Mouse (Mus musculus) heart, adult 2 months (tissue): ENCODE data around the gene Ppp1r8. TPM values are rescaled to one million over a fixed set of nuclear protein-coding genes. Genes with fewer than 3 reads are reported as not detected.
A peak's percentile ranks its signal among the peaks of the same experiment; 100 is the strongest.

Experiments
- DNase-seq, 2 experiments: peaks; one replicate each; pipeline ENCODE4 v3.0.0; 2021
- H3K27ac ChIP-seq: fragments of 200-600 bp; 2 replicates; pipeline ENCODE4 v1.8.1; 2022
- H3K27me3 ChIP-seq: fragments of 200-500 bp; 2 replicates; pipeline ENCODE4 v1.6.1; 2012; ENCODE audit warnings: mild to moderate bottlenecking, low read length, inconsistent platforms, mixed read lengths; ENCODE audit not compliant: control insufficient read depth, insufficient read depth
- H3K36me3 ChIP-seq: fragments of 200-500 bp; 2 replicates; pipeline ENCODE4 v1.6.1; 2012; ENCODE audit warnings: low read length, inconsistent platforms; ENCODE audit not compliant: control insufficient read depth, insufficient read depth
- H3K4me1 ChIP-seq: fragments of 200-500 bp; 2 replicates; pipeline ENCODE4 v1.6.1; 2011; ENCODE audit warnings: low read length; ENCODE audit not compliant: control insufficient read depth, insufficient read depth
- H3K4me3 ChIP-seq: fragments of 200-600 bp; 2 replicates; pipeline ENCODE4 v1.8.1; 2022
- H3K79me2 ChIP-seq: fragments of 200-500 bp; replicated peaks from 2 replicates; pipeline ENCODE4 v1.6.1; 2012; ENCODE audit warnings: mild to moderate bottlenecking, inconsistent platforms, low read length, moderate library complexity, mixed read lengths; ENCODE audit not compliant: control insufficient read depth, insufficient read depth
- H3K9ac ChIP-seq: fragments of 200-500 bp; 2 replicates; pipeline ENCODE4 v1.6.1; 2012; ENCODE audit warnings: low read depth, mild to moderate bottlenecking, control low read depth, inconsistent platforms, low read length, mixed read lengths
- CTCF ChIP-seq: fragments of 200-600 bp; IDR thresholded peaks from 2 replicates; pipeline ENCODE4 v1.8.1; 2022; ENCODE audit warnings: antibody characterized with exemption, mild to moderate bottlenecking, moderate library complexity
- EP300 ChIP-seq: fragments of 200-500 bp; IDR thresholded peaks from 2 replicates; pipeline ENCODE4 v1.6.1; 2011; ENCODE audit warnings: low read depth, low read length, control low read depth; ENCODE audit not compliant: insufficient read depth
- POLR2A ChIP-seq: fragments of 200-500 bp; IDR thresholded peaks from 2 replicates; pipeline ENCODE4 v1.6.1; 2011; ENCODE audit warnings: mild to moderate bottlenecking, low read depth, low read length, control low read depth; ENCODE audit not compliant: insufficient read depth
- WGBS: fragments of 180-500 bp; shearing (Covaris S2); methylation state at CpG from one replicate; pipeline ENCODE4 v1.1.7; 2018; 5-methylcytosine and 5-hydroxymethylcytosine counted together
- intact Hi-C: fragments of 180-260 bp; cut with DNase I; formaldehyde crosslinking; loops from one replicate; pipeline ENCODE4 v1.15.1; 2025
- polyA plus RNA-seq: library from polyadenylated mRNA; depleted of rRNA; stranded (reverse); fragments of >200 nt; gene quantifications from 2 replicates; pipeline ENCODE4 v1.2.3, GENCODE M21; 2012
- total RNA-seq, 2 experiments: library from RNA; stranded (reverse); gene quantifications; 2 replicates each; pipeline ENCODE4 v1.2.3; 2021

Ppp1r8 gene
- total and polyA plus RNA-seq, 3 experiments, result 18.2 to 19.3 (median 18.2) TPM

GRCm38 (mm10) chr4:132860880-132861279, 17.9 kb upstream of the Ppp1r8 start:
- Histone ChIP-seq H3K79me2 (no peaks in the 10 kb centered on the region), H3K9ac (no peak overlapping the region), H3K36me3 (peaks cover under 1% of the 10 kb centered on the region), H3K4me3 (no peak overlapping the region), H3K27ac (no peak overlapping the region), H3K4me1 (no peaks in the 10 kb centered on the region), H3K27me3 (no peaks in the 10 kb centered on the region)
- no peak for DNase-seq
- intact Hi-C loops, result no loop called here
- 91% methylated on average over 1 of the region's 1 CpGs for WGBS
- no peak for TF ChIP-seq POLR2A
- no peak for TF ChIP-seq EP300
- TF ChIP-seq CTCF, result no peak

GRCm38 (mm10) chr4:132843705-132844071, 719 bp upstream of the Ppp1r8 start:
- H3K9ac ChIP-seq, result no peak overlapping the region
- peak overlapping the region; percentile 86; the same call in 1 of the 2 replicates for H3K27ac ChIP-seq
- WGBS, result 86% methylated on average over 1 of the region's 1 CpGs
- no peak for DNase-seq
- no peaks in the 10 kb centered on the region for H3K27me3 ChIP-seq
- peaks cover 4% of the 10 kb centered on the region; the same call in 1 of the 2 replicates for H3K36me3 ChIP-seq
- intact Hi-C loops, result loop anchor here (2.0 to 5.0 kb wide), 2 partner anchors 41 to 79 kb away; partner anchors contain the start of genes Fam76a and Stx12
- peak overlapping the region; percentile 69; the same call in 1 of the 2 replicates for H3K4me3 ChIP-seq
- H3K4me1 ChIP-seq, result peaks cover 2% of the 10 kb centered on the region
- H3K79me2 ChIP-seq, result no peaks in the 10 kb centered on the region; the same call in 1 of the 2 replicates
- no peak for TF ChIP-seq CTCF
- no peak for TF ChIP-seq POLR2A
- TF ChIP-seq EP300, result no peak

- peaks cover 4% of the 10 kb centered on the region; the same call in 1 of the 2 replicates for H3K36me3 ChIP-seq
- under 1% methylated on average over 30 of the region's 30 CpGs for WGBS
- H3K27me3 ChIP-seq, result no peaks in the 10 kb centered on the region
- peak; percentile 20 to 47 for DNase-seq
- H3K9ac ChIP-seq, result peak overlapping the region; percentile 80
- H3K79me2 ChIP-seq, result no peaks in the 10 kb centered on the region; the same call in 1 of the 2 replicates
- intact Hi-C loops, result loop anchor here (2.0 to 5.0 kb wide), 2 partner anchors 42 to 80 kb away; partner anchors contain the start of genes Fam76a and Stx12
- peak overlapping the region; percentile 86 for H3K27ac ChIP-seq
- H3K4me1 ChIP-seq, result peaks cover 2% of the 10 kb centered on the region
- H3K4me3 ChIP-seq, result peak overlapping the region; percentile 69
- no peak for TF ChIP-seq EP300
- TF ChIP-seq POLR2A, result no peak
- no peak for TF ChIP-seq CTCF
Measured at GRCm38 (mm10) chr4:132842281-132842906, 575 bp downstream of the Ppp1r8 start.

GRCm38 (mm10) chr4:132841493-132841892, 1.5 kb downstream of the Ppp1r8 start:
- no peaks in the 10 kb centered on the region; the same call in 1 of the 2 replicates for H3K79me2 ChIP-seq
- no peak for TF ChIP-seq POLR2A
- TF ChIP-seq CTCF, result no peak
- intact Hi-C loops, result loop anchor here (5.0 kb wide), 1 partner anchor 81 kb away; the partner anchor contains the start of gene Fam76a
- no peak for DNase-seq
- 86% methylated on average over 3 of the region's 3 CpGs for WGBS
- H3K27ac ChIP-seq, result no peak overlapping the region
- H3K9ac ChIP-seq, result no peak overlapping the region
- H3K36me3 ChIP-seq, result peaks cover 4% of the 10 kb centered on the region; the same call in 1 of the 2 replicates
- H3K4me3 ChIP-seq, result no peak overlapping the region
- H3K27me3 ChIP-seq, result no peaks in the 10 kb centered on the region
- H3K4me1 ChIP-seq, result peaks cover 2% of the 10 kb centered on the region

- 62% methylated on average over 8 of the region's 8 CpGs for WGBS
- Histone ChIP-seq H3K9ac (no peak overlapping the region), H3K79me2 (no peaks in the 10 kb centered on the region), H3K4me3 (no peak overlapping the region), H3K36me3 (no peaks in the 10 kb centered on the region), H3K4me1 (no peaks in the 10 kb centered on the region), H3K27me3 (no peaks in the 10 kb centered on the region), H3K27ac (no peak overlapping the region)
- DNase-seq, result peak; percentile 73 to 84
- TF ChIP-seq EP300, result peak; percentile 59; the same call in 1 of the 2 replicates
- TF ChIP-seq CTCF, result peak; percentile 68
- no peak for TF ChIP-seq POLR2A
- intact Hi-C loops, result loop anchor here (1.0 to 5.0 kb wide), 2 partner anchors 47 to 66 kb away; partner anchors contain the start of gene Smpdl3b
Measured at GRCm38 (mm10) chr4:132823614-132824366, 19.2 kb downstream of the Ppp1r8 start.

- DNase-seq, result no peak
- Histone ChIP-seq H3K79me2 (no peaks in the 10 kb centered on the region), H3K27ac (no peak overlapping the region), H3K27me3 (no peaks in the 10 kb centered on the region), H3K36me3 (no peaks in the 10 kb centered on the region), H3K4me3 (no peak overlapping the region), H3K4me1 (no peaks in the 10 kb centered on the region), H3K9ac (no peak overlapping the region)
- intact Hi-C loops, result no loop called here
- WGBS, result 56% methylated on average over 2 of the region's 2 CpGs
- TF ChIP-seq POLR2A (no peak), CTCF (peak; percentile 37)
Measured at GRCm38 (mm10) chr4:132818442-132818841, 24.5 kb downstream of the Ppp1r8 start.
